Mouse (Mus musculus): ENCODE measurements around the gene Midn. TPM values are rescaled to one million over a fixed set of nuclear protein-coding genes. Genes with fewer than 3 reads are reported as not detected.

Midn gene
- polyA plus RNA-seq (2015; fragmentation: Nextera tagmentation; extraction: Ambion mirVana), result 29.5 and 29.9 TPM in 2 replicates

- H3K27ac ChIP-seq, result peak within 1 kb of the TSS; percentile 100
- under 1% methylated on average over 40 of the region's 42 CpGs for WGBS
- H3K4me3 ChIP-seq, result peak within 1 kb of the TSS; percentile 94
- peaks cover 4% of the 10 kb centered on the region; the same call in 1 of the 2 replicates for H3K36me3 ChIP-seq (replicated peaks)
- H3K9ac ChIP-seq, result peak within 1 kb of the TSS; percentile 95
- ATAC-seq (replicated peaks), result peak; percentile 14
- H3K9me3 ChIP-seq, result no peaks in the 10 kb centered on the region
- H3K4me1 ChIP-seq, result peaks cover 48% of the 10 kb centered on the region
- peak within 1 kb of the TSS; percentile 67 for H3K4me2 ChIP-seq
- no peaks in the 10 kb centered on the region for H3K27me3 ChIP-seq (replicated peaks)
Observed at GRCm38 (mm10) chr10:80147719-80148601, at the start of gene Midn. Gene Midn (plus strand): TSS chr10:80148272.

GRCm38 (mm10) chr10:80098630-80099029 lies 49.4 kb upstream of the Midn start:
- Histone ChIP-seq H3K27ac (no peak overlapping the region), H3K4me3 (no peak overlapping the region), H3K36me3 (replicated peaks) (no peaks in the 10 kb centered on the region), H3K9ac (no peak overlapping the region), H3K4me2 (no peak overlapping the region), H3K27me3 (replicated peaks) (no peaks in the 10 kb centered on the region), H3K9me3 (no peaks in the 10 kb centered on the region), H3K4me1 (peaks cover 23% of the 10 kb centered on the region)
- 85% methylated on average over 5 of the region's 5 CpGs for WGBS
- no peak for ATAC-seq (replicated peaks)

GRCm38 (mm10) chr10:80100982-80101381 lies 47.1 kb upstream of the Midn start:
- Histone ChIP-seq H3K4me2 (peak overlapping the region; percentile 93; the same call in 1 of the 2 replicates), H3K4me3 (no peak overlapping the region), H3K27ac (no peak overlapping the region), H3K9me3 (no peaks in the 10 kb centered on the region), H3K27me3 (replicated peaks) (no peaks in the 10 kb centered on the region), H3K4me1 (peaks cover 23% of the 10 kb centered on the region), H3K36me3 (replicated peaks) (no peaks in the 10 kb centered on the region), H3K9ac (no peak overlapping the region)
- WGBS, result 70% methylated on average over 11 of the region's 11 CpGs
- ATAC-seq (replicated peaks), result no peak

- peak; percentile 87 for ATAC-seq (replicated peaks)
- H3K36me3 ChIP-seq (replicated peaks), result no peaks in the 10 kb centered on the region
- peak overlapping the region; percentile 88 for H3K4me3 ChIP-seq
- no peaks in the 10 kb centered on the region for H3K27me3 ChIP-seq (replicated peaks)
- H3K4me2 ChIP-seq, result peak overlapping the region; percentile 93
- H3K4me1 ChIP-seq, result peaks cover 23% of the 10 kb centered on the region
- no peaks in the 10 kb centered on the region for H3K9me3 ChIP-seq
- H3K9ac ChIP-seq, result peak overlapping the region; percentile 82
- WGBS, result under 1% methylated on average over 57 of the region's 59 CpGs
- H3K27ac ChIP-seq, result peak overlapping the region; percentile 70
Observed at GRCm38 (mm10) chr10:80102216-80102915, 45.7 kb upstream of the Midn start.

GRCm38 (mm10) chr10:80103032-80103431 lies 45.0 kb upstream of the Midn start:
- 87% methylated on average over 2 of the region's 2 CpGs for WGBS
- Histone ChIP-seq H3K9ac (peak overlapping the region; percentile 82; the same call in 1 of the 2 replicates), H3K4me1 (peaks cover 23% of the 10 kb centered on the region), H3K27ac (peak overlapping the region; percentile 70), H3K9me3 (no peaks in the 10 kb centered on the region), H3K27me3 (replicated peaks) (no peaks in the 10 kb centered on the region), H3K4me2 (peak overlapping the region; percentile 93), H3K4me3 (peak overlapping the region; percentile 88; the same call in 1 of the 2 replicates), H3K36me3 (replicated peaks) (no peaks in the 10 kb centered on the region)
- ATAC-seq (replicated peaks), result no peak

GRCm38 (mm10) chr10:80104181-80104580 lies 43.9 kb upstream of the Midn start:
- no peak overlapping the region for H3K4me3 ChIP-seq
- ATAC-seq (replicated peaks), result no peak
- 75% methylated on average over 3 of the region's 3 CpGs for WGBS

GRCm38 (mm10) chr10:80105460-80105859 lies 42.6 kb upstream of the Midn start, which contains the start of gene Sbno2:
Gene Sbno2 (minus strand): TSS chr10:80105571.
- no peak for ATAC-seq (replicated peaks)
- H3K9ac ChIP-seq, result no peak within 1 kb of the TSS

More at GRCm38 (mm10) chr10:80104181-80104580, 43.9 kb upstream of the Midn start:
- peaks cover 23% of the 10 kb centered on the region for H3K4me1 ChIP-seq
- no peak overlapping the region for H3K27ac ChIP-seq
- H3K4me2 ChIP-seq, result no peak overlapping the region
- no peaks in the 10 kb centered on the region for H3K27me3 ChIP-seq (replicated peaks)
- H3K9ac ChIP-seq, result no peak overlapping the region
- H3K36me3 ChIP-seq (replicated peaks), result no peaks in the 10 kb centered on the region
- H3K9me3 ChIP-seq, result no peaks in the 10 kb centered on the region

GRCm38 (mm10) chr10:80105926-80106325 lies 42.1 kb upstream of the Midn start:
- no peak overlapping the region for H3K4me2 ChIP-seq
- no peaks in the 10 kb centered on the region for H3K27me3 ChIP-seq (replicated peaks)
- no peak overlapping the region for H3K9ac ChIP-seq
- H3K36me3 ChIP-seq (replicated peaks), result no peaks in the 10 kb centered on the region
- ATAC-seq (replicated peaks), result no peak
- 76% methylated on average over 5 of the region's 5 CpGs for WGBS
- no peak overlapping the region for H3K4me3 ChIP-seq
- H3K27ac ChIP-seq, result no peak overlapping the region
- H3K9me3 ChIP-seq, result no peaks in the 10 kb centered on the region
- peaks cover 16% of the 10 kb centered on the region for H3K4me1 ChIP-seq

More at GRCm38 (mm10) chr10:80105460-80105859, 42.6 kb upstream of the Midn start, which contains the start of gene Sbno2:
- Histone ChIP-seq H3K4me3 (no peak within 1 kb of the TSS), H3K4me2 (no peak within 1 kb of the TSS), H3K27me3 (replicated peaks) (no peaks in the 10 kb centered on the region), H3K27ac (no peak within 1 kb of the TSS), H3K9me3 (no peaks in the 10 kb centered on the region), H3K36me3 (replicated peaks) (no peaks in the 10 kb centered on the region), H3K4me1 (peaks cover 20% of the 10 kb centered on the region)
- 72% methylated on average over 5 of the region's 5 CpGs for WGBS

- H3K9ac ChIP-seq, result no peak overlapping the region
- peaks cover 4% of the 10 kb centered on the region for H3K4me1 ChIP-seq
- WGBS, result 61% methylated on average over 6 of the region's 6 CpGs
- H3K36me3 ChIP-seq (replicated peaks), result no peaks in the 10 kb centered on the region
- H3K27ac ChIP-seq, result no peak overlapping the region
- no peak overlapping the region for H3K4me2 ChIP-seq
- ATAC-seq (replicated peaks), result no peak
- H3K27me3 ChIP-seq (replicated peaks), result no peaks in the 10 kb centered on the region
- H3K9me3 ChIP-seq, result no peaks in the 10 kb centered on the region
- H3K4me3 ChIP-seq, result no peak overlapping the region
Observed at GRCm38 (mm10) chr10:80107678-80108077, 40.4 kb upstream of the Midn start.

- 4% methylated on average over 27 of the region's 27 CpGs for WGBS
- peak; percentile 53 for ATAC-seq (replicated peaks)
- Histone ChIP-seq H3K4me3 (peak overlapping the region; percentile 86), H3K9me3 (no peaks in the 10 kb centered on the region), H3K4me2 (peak overlapping the region; percentile 73), H3K27me3 (replicated peaks) (no peaks in the 10 kb centered on the region), H3K36me3 (replicated peaks) (no peaks in the 10 kb centered on the region), H3K27ac (peak overlapping the region; percentile 78), H3K9ac (peak overlapping the region; percentile 34), H3K4me1 (peaks cover 39% of the 10 kb centered on the region)
Observed at GRCm38 (mm10) chr10:80114341-80115284, 33.5 kb upstream of the Midn start.

GRCm38 (mm10) chr10:80115290-80115943 lies 32.7 kb upstream of the Midn start, which contains the start of gene Stk11:
Gene Stk11 (plus strand): TSS chr10:80115803.
- under 1% methylated on average over 64 of the region's 70 CpGs for WGBS
- Histone ChIP-seq H3K9ac (peak within 1 kb of the TSS; percentile 82), H3K4me2 (peak within 1 kb of the TSS; percentile 92), H3K4me1 (peaks cover 43% of the 10 kb centered on the region), H3K9me3 (no peaks in the 10 kb centered on the region), H3K27ac (peak within 1 kb of the TSS; percentile 84), H3K36me3 (replicated peaks) (no peaks in the 10 kb centered on the region), H3K4me3 (peak within 1 kb of the TSS; percentile 86), H3K27me3 (replicated peaks) (no peaks in the 10 kb centered on the region)
- peak; percentile 98 for ATAC-seq (replicated peaks)
